Mouse (Mus musculus): ENCODE measurements around the gene Mtr.
A peak's percentile ranks its signal among the peaks of the same experiment; 100 is the strongest.

Mtr gene

GRCm38 (mm10) chr13:12257391-12258380 lies at the start of gene Mtr:
Mtr (minus strand) TSS chr13:12258113.
- peak; percentile 78 for DNase-seq (ENCODE audit: low spot score)

GRCm38 (mm10) chr13:12307286-12307685 lies 49.4 kb upstream of the Mtr start:
- DNase-seq (ENCODE audit: low spot score) = no peak

GRCm38 (mm10) chr13:12305540-12305939 lies 47.6 kb upstream of the Mtr start:
- no peak for DNase-seq (ENCODE audit: low spot score)

- DNase-seq (ENCODE audit: low spot score) = no peak
These were observed 47.1 kb upstream of the Mtr start for GRCm38 (mm10) chr13:12304991-12305390.

GRCm38 (mm10) chr13:12297777-12298176 lies 39.9 kb upstream of the Mtr start:
- DNase-seq (ENCODE audit: low spot score) = no peak

GRCm38 (mm10) chr13:12296701-12297100 lies 38.8 kb upstream of the Mtr start:
- DNase-seq (ENCODE audit: low spot score) = peak; percentile 57

- DNase-seq (ENCODE audit: low spot score) = no peak
These were observed 35.9 kb upstream of the Mtr start for GRCm38 (mm10) chr13:12293810-12294209.

GRCm38 (mm10) chr13:12290700-12291099 lies 32.8 kb upstream of the Mtr start:
- DNase-seq (ENCODE audit: low spot score) = no peak

GRCm38 (mm10) chr13:12284528-12284927 lies 26.6 kb upstream of the Mtr start:
- DNase-seq (ENCODE audit: low spot score) = no peak

GRCm38 (mm10) chr13:12283826-12284225 lies 25.9 kb upstream of the Mtr start:
- DNase-seq (ENCODE audit: low spot score) = no peak

- DNase-seq (ENCODE audit: low spot score) = no peak
These were observed 16.8 kb upstream of the Mtr start for GRCm38 (mm10) chr13:12274721-12275120.

- no peak for DNase-seq (ENCODE audit: low spot score)
These were observed 16.3 kb upstream of the Mtr start for GRCm38 (mm10) chr13:12274220-12274619.

- DNase-seq (ENCODE audit: low spot score) = peak; percentile 53
These were observed 15.0 kb upstream of the Mtr start for GRCm38 (mm10) chr13:12272953-12273352.

GRCm38 (mm10) chr13:12267971-12268370 lies 10.1 kb upstream of the Mtr start:
- DNase-seq (ENCODE audit: low spot score) = no peak

GRCm38 (mm10) chr13:12267097-12267496 lies 9.2 kb upstream of the Mtr start:
- DNase-seq (ENCODE audit: low spot score) = no peak

- no peak for DNase-seq (ENCODE audit: low spot score)
These were observed 6.1 kb upstream of the Mtr start for GRCm38 (mm10) chr13:12263996-12264395.

- DNase-seq (ENCODE audit: low spot score) = no peak
These were observed 3.6 kb upstream of the Mtr start for GRCm38 (mm10) chr13:12261505-12261904.

- DNase-seq (ENCODE audit: low spot score) = no peak
These were observed 982 bp downstream of the Mtr start for GRCm38 (mm10) chr13:12256871-12257390.

- no peak for DNase-seq (ENCODE audit: low spot score)
These were observed 1.8 kb downstream of the Mtr start for GRCm38 (mm10) chr13:12255911-12256705.

- no peak for DNase-seq (ENCODE audit: low spot score)
These were observed 7.4 kb downstream of the Mtr start for GRCm38 (mm10) chr13:12250496-12250895.

- no peak for DNase-seq (ENCODE audit: low spot score)
These were observed 8.6 kb downstream of the Mtr start for GRCm38 (mm10) chr13:12249195-12249898.

GRCm38 (mm10) chr13:12245938-12246337 lies 12.0 kb downstream of the Mtr start:
- DNase-seq (ENCODE audit: low spot score) = no peak

Data from layer of hippocampus, adult 9-10 months (tissue).